Mouse (Mus musculus) adrenal gland, postnatal 14 days (tissue): ENCODE data around the gene Rbm7. TPM values are rescaled to one million over a fixed set of nuclear protein-coding genes. Genes with fewer than 3 reads are reported as not detected.
"Not testable (repeated sequence)": the region's sequence is repeated elsewhere in the genome, so short reads cannot be mapped to it uniquely, and the experiment has no call there.

Experiments used
- DNase-seq: peaks from one replicate; pipeline ENCODE4 v3.0.0; 2021; ENCODE audit warnings: mixed read lengths
- total RNA-seq: library from RNA; stranded (reverse); gene quantifications from 2 replicates; pipeline ENCODE4 v1.2.3, GENCODE M21; 2021

Rbm7 gene
- total RNA-seq, 1 experiment from 2014 or later: 63.2 TPM

DNA sequence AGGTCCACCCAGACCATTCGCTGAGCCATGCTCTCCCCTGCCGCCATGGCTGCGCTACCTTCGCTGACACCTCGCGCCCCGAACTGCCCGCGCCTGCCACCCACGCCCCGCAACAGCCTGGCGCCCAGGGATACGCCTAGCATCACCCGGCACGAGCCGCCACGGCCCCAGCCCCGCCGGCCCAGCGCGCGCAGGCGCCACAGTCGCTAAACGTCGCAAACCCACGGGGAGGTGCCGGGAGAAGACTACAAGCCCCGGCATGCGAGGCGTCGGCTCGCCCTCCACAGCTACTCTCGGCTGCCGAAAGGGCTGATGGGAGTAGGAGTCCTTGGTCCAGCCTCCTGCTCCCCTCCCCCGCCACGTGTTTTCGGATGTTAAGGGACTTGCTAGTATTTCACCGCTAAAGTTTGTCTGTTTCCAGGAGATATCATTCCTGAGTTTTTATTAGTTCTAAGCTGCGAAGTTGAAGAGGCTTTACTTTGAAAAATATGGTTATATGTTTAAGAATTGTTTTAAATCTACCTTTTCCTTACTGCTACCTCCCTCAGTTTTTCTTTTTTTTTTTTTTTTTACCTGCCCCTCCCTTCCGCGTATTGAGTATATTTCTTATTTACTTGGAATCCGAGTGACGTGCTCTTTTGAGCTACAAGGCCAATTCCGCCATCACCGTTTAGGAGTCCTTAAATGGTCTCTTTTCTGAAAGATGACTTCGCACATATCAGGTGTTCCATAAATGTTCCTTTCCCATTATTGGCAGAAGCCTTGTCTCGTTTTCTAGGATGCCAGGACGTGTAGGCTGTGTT is 14.5 kb downstream of the Rbm7 start, which contains the start of gene Rexo2:
Gene Rexo2 (minus strand): TSS at position 213 of the 803 bp plus-strand sequence.
- peak; percentile 98 for DNase-seq

DNA sequence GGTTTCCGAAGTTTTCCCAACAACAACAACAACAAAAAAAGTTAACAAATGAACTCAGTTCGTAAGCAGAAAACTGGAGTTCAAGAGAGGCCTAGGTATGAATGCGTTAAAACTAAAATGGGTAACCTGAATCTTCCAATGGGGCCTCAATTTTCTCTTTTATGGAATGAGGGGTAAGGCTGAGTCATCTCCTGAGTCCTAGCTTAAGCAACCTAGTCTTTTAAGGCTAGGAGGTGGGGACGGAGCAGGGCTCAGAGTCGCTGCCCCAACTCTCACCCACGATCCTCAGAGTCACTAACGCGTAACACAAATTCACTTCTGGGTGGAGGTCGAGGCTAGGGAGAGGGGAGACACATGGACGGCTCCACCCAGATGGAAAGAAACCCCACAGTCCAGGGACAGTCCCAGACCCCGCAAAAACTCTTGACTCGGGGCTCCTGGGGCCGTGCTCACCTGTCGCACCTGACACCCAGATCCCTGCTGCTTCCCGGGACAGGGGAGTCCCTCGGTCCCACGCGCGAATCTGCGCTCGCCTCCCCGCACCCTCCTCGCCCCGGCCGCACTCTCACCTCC is 15.2 kb downstream of the Rbm7 start:
- peak; percentile 11 for DNase-seq

DNA sequence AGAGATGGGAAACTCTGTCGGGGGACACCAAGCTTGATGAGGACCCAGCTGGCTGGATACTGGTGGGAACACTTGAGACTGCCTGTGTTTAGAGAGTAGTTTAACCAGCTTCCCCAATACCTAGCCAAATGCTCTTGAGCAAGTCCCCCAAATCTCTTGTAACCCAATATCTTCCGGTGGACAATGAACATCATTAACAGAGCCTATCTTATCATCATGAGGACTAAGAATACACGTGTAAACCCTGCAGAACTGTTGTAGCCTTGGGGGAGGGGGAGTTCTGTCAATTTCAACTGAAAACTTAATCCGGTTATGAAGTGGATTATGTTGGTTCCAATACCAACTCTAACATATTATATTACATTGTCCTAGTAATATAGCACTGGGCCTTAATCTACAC is 16.3 kb downstream of the Rbm7 start:
- no peak for DNase-seq

DNA sequence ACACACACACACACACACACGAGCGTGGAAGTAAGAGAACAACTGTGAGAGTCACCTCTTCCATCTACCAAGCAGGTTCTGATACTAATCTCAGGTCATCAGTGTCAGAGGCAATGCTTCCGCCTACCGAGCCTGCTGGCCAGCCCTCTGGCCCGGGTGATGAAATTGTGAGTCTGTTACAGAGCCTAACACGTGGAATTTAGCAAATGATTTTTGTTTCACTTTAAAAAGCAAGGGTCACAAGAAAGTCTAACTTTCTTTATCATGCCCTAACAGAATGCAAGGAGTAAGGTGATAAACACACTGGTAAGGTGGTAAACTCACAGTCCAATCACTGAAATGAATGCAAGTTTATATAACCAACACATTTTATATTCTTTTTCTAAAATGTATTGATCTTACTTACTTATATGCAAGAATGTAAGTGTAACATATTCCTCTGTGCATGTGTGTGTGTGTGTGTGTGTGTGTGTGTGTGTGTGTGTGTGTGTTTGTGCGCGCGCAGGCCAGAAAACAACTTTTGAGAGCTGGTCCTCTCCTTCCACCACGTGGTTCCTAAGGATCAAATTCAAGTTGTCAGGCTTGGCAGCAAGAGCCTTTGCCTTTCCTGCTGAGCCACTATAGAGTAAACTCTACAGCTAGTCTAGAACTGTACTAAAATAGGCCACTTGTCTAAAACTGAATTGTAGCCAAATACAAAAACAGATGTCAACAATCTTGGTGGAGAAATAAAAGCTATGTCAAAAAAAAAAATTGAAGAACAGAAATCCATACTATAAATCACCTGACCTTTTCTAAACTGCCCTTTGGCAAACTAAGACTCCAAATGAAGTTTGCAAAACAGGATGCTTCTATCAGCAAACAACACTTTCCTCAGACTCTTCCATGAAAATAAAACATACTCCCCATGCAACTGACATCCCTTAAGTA is 18.6 kb downstream of the Rbm7 start:
- DNase-seq: no peak

DNA sequence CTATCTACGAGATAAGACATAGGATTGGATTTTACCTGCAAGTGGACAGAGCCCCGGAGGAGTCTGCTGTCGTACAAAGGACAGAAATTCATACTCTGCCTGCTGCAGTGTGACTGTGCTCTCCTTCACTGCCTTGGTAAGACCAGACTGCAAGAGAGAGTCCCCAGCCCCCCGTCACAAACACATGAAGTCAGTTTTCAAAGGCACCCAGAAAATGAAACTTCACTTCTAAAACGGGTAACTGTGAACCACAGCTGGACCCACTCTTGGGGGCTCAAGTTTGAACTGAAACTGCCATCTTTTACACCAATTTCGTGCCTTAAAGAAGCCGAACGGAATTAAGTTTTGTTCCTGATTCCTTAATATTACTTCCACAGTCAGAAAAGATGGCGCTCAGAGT is 20.7 kb downstream of the Rbm7 start:
- no peak for DNase-seq

DNA sequence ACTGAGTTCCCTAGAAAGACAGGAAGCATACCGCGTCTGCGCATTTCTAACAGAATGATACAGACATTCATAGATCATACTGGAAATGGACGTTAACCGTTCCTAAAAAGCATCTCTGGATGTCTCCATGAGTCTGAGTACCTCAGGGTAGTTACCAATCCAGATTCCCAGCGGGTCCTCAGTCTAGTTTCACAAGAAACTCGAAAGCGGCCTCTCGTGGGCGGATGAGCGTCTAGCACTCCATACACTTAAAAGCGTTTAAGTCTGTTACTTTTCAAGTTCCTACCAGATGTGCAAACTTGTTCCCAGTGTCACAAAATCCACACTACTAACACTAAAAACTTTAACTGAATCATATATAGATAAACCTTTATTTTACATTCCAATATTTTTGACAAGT is 22.0 kb downstream of the Rbm7 start:
- DNase-seq: no peak

DNA sequence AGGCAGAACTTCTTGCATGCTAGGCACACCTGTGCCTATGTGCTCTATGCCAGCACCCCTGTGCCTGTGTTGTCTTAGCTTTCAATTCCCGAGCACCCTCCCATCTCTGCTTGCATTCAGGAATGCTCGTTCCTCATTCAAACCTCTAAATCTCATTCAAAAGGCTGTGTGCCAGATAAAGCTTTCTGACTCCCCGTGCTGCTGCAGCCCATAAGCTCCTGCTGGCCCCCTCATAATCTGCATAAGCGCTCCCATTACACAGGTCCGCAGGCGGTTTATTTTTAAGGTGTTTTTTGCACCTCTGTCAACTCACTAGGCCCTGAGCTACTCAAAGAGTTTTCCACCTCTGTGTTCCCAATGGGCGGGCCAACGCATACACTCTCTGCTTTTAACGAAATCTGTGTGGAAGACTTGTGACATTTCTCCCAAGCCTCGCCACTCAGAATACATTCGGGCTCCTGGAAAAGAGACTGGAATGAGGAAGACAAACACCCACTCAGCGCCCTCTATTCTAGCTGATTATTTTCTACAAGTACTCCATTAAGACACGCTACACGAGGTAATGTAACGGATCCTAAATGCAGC is 22.6 kb downstream of the Rbm7 start:
- no peak for DNase-seq

DNA sequence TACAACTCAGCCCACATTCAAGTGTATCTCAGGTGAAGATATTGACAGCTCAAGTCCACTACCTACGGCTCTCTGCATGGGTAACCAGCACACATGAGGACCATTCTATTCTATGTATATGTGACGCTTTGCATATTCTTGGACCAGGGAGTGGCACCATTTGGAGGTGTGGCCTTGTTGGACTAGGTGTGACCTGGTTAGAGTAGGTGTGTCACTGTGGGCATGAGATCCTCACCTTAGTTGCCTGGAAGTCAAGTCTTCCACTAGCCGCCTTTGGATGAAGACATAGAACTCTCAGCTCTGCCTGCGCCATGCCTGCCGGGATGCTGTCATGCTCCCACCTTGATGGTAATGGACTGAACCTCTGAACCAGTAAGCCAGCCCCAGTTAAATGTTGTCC is 27.6 kb downstream of the Rbm7 start:
- DNase-seq: not testable (repeated sequence)

DNA sequence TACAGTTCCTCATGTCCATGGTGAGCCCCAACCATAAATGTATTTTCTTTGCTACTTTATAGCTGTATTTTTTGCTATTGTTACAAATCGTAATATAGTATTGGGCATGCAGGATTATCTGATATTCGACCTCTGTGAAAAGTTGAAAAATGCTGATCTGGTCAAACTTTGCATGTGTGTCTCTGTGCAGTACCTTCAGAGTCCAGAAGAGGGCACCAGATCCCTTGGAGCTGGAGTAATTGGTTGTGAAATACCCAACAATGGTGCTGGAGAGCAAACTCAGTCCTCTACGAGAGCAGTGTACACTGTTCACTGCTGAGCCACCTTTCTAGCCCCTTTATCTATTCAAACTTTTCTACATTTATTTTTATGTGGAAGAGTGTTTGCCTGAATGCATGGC is 28.3 kb downstream of the Rbm7 start:
- DNase-seq: peak; percentile 84

DNA sequence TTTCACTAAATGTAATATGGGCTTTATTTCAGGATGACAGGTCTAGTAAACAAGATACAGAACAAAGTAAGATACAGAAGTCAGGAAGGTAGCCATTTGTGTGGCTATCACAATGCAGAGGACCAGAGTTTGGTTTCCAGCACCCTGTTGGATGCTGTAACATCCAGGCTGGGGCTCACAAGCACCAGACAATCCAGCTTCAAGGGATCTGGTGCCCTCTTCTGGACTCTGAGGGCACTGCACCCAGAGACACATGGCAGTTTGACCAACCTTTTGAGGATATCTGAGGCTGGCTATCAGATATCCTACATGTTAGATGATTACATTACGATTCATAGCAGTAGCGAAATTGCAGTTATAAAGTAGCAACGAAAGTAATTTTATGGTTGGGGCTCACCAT is 29.4 kb downstream of the Rbm7 start:
- no peak for DNase-seq

DNA sequence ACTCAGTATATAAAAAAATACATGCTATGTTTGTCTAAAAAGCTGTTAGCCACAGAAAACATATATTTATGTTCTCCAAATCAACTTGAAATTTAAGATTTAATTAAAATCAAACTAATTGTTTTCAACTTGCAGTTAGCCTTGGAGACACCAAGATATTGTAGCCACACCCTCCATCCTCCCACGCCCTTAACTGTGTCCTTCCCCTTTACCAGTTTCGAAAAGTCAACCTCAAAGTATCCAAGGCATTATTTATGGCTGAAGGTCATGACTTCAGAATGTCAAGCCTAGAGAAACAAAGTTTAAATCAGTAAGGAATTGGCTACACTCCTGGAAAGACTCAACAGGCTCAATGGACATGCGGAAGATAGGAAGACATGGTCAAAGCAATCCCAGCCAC is 33.6 kb downstream of the Rbm7 start:
- peak; percentile 24 for DNase-seq

DNA sequence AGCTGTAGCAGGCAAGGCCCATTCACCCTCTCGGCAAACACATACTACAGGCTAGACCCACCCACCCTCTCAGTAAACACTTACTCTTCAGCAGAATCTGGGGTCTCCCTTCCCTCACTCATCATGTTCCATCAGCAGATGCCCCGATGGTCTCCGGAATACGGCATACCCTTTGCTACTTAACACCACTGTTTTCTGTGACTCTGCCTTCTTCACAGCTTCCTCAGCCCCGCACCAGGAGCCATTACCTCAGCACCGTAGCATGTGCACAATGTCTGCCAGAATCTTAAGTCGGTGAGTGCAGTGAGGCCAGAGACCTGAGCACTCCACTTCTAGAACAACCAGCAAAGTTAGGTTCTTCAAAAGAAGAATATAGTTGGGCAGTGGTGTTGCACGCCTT is 34.4 kb downstream of the Rbm7 start:
- no peak for DNase-seq

DNA sequence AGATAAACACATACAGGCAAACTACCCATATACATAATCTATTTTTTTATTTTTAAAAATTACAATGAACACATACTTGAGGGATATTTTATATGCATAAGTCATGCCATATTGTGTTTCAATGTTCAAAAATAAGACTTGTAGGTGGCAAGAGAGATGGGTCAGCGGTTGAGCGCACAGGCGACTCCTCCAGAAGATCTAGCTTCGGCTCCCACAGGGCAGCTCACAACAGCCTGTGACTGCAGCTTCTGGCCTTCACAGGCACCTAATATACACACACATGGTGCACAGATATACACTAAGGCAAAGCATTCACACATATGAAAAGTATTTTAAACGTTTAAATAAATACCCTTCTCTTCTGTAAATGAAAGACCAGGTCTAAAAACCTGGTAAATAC is 35.7 kb downstream of the Rbm7 start:
- DNase-seq: no peak

DNA sequence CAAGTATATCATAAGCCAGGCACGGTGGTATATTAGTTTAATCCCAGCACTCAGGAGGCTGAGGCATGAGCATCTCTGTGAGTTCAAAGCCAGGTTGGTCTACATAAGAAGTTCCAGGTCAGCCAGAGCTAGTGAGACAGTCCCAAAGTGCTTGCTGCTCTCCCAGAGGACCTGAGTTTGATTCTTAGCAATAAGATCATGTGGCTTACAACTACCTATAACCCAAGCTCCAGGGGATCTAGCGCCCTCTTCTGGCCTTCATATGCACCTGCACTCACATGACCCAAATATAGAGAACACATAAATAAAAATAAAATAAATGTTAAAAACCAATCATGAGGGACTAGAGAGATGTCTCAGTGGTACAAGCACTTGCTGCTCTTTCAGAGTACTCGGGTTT is 36.2 kb downstream of the Rbm7 start:
- no peak for DNase-seq

DNA sequence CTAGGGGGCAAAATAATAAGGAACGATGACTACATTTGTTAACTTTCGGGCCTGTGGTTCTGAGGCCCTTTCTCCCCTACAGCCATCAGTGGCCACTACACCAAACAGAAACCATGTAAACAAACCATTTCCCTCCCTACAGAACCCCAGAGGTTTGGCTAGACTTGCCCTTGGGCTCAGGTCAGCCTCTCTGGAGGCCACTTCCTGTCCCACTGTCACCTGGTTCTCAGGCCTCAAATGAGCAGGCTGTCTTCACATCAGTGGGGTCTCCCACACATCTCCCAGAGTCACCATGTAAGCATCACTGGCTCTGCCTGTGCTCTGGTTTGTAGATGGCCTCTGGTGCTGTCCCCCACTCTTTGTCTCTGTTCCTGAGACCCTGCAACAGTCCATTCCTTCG is 39.1 kb downstream of the Rbm7 start:
- DNase-seq: no peak

DNA sequence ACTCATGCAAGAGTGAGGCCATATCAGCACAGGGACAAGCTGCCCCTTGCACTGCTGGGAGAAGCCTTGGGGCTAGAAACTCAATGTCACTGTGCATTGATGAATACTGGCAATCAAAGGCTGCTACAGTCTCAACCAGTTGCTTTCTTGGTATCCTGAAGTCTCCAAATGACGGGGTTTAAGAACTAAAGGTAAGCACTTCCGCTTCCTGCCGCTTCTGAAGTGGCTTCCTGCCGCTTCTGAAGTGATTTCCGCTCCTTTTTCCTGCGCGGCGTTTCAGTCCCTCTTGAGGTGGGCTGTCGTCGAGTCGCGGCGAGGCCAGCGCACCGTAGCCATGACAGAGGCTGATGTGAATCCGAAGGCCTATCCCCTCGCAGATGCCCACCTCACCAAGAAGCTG is 45.0 kb downstream of the Rbm7 start:
- DNase-seq: no peak

DNA sequence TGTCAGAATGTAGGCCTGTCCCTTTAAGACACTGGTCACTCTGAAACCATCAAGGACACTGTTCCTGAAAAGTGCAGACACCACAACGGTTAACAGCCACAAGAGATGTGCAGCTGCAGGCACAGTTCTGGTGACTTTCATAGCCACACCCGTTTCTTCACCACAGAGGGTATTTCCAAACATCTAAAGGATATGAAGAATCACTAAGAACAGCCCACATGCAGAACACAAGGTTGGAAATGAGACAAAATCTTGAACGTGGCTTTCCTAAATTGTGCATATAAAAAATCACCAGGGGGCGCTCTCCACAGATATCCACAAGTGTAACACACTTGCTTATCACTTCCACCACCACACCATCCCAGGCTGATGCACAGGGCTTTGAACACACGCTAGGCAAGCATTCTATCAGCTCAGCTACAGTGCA is 47.3 kb downstream of the Rbm7 start:
- DNase-seq: peak; percentile 51

DNA sequence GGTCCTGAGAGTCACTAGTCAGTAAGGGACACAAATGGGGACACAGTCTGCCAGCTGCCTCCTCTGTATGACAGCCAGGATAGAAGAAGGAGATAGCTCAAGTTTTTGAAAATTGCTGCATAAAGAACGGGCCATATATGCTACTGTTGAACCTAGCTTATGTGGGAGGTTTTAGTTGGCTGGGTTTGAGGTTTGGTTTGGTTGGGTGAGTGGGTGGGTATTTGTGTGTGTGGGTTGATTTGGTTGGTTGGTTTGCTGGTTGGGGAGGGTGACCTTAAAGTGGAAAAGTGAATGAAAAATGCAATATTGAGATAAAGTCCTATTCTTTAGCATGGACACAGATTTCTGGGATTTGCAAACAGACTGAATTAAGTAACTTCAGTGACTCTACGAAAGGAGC is 50.3 kb downstream of the Rbm7 start:
- no peak for DNase-seq

DNA sequence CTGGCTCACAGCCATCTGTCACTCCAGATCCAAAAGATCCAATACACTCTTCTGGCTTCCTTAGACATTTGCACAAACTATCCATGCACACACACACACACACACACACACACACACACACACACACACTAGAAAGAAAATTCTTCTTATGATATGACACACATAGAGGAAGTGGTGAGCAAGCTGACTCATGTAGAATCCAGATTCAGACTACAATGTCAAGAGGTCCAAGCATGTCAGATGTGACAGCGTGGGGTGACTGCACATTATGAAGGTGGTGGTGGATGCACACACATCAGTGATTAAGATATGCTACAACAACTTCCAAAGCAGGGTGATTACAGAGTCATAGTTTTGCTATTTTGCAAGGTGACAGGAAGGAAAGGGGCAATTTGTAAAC is 51.2 kb downstream of the Rbm7 start:
- DNase-seq: no peak
